Mouse (Mus musculus) G1E (cell line): ENCODE measurements at regions not wholly inside any gene's neighbourhood (a gene's known extent, or its start where the extent isn't known, plus 50 kb on each side); places are given as distances from the start of the nearest gene placed in this dataset.

Experiments
- CTCF ChIP-seq: IDR thresholded peaks from 2 replicates; pipeline ENCODE4 v1.5.1; 2012; ENCODE audit warnings: low read depth, low read length, inconsistent platforms, mixed read lengths
- GATA1 ChIP-seq: IDR thresholded peaks from 2 replicates; pipeline ENCODE4 v1.6.1; 2012; ENCODE audit warnings: borderline replicate concordance, low read length, inconsistent platforms, mixed read lengths

DNA sequence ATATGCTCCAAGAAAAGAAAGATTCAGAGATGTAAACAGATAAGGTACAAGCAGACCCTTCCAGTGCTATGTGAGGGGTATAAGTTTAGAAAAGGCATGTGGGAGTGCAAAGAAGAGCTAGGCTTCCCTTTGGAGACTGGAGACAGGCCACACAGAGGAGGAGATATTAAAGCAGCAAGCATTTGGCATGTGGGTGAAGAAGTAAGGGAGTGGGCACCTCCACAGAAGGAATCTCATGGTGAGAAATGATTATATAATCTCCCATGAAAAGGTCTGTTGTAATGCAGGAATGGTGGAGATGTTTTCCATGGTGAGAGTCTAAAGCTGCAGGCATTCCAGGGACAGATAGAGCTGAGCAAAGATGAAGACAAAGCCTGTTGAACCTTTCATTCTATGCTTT, 778.1 kb downstream of the Nova1 start:
- TF ChIP-seq CTCF (no peak), GATA1 (no peak)
